Mouse (Mus musculus): Measurements from ENCODE around the gene Stra6l. TPM values are rescaled to one million over a fixed set of nuclear protein-coding genes. Genes with fewer than 3 reads are reported as not detected.

Stra6l gene
- polyA plus RNA-seq, 1 experiment from 2014 or later: 6.9 TPM

- no peaks in the 10 kb centered on the region for H3K36me3 ChIP-seq (ENCODE audit: control insufficient read depth, insufficient read depth, low read length)
- H3K27me3 ChIP-seq (replicated peaks; ENCODE audit: control insufficient read depth, insufficient read depth, low read length): no peaks in the 10 kb centered on the region
- H3K9me3 ChIP-seq (ENCODE audit: control insufficient read depth, low read length): no peaks in the 10 kb centered on the region
- ATAC-seq (replicated peaks; ENCODE audit: low FRiP score, low TSS enrichment, low read depth) (no peak), DNase-seq (ENCODE audit: low spot score) (no peak)
- no peak overlapping the region for H3K27ac ChIP-seq (ENCODE audit: low read depth)
- no peak overlapping the region for H3K9ac ChIP-seq (ENCODE audit: low read length)
- WGBS: 63% methylated on average over 15 of the region's 15 CpGs
- no peak overlapping the region for H3K4me2 ChIP-seq (ENCODE audit: low read length)
- H3K4me3 ChIP-seq (ENCODE audit: low read depth, low read length): no peak overlapping the region
- peaks cover 16% of the 10 kb centered on the region for H3K4me1 ChIP-seq (replicated peaks; ENCODE audit: control insufficient read depth, insufficient read depth, low read length)
Measured at GRCm38 (mm10) chr4:45853496-45854246, 5.2 kb downstream of the Stra6l start.

GRCm38 (mm10) chr4:45855803-45856424 is 7.5 kb downstream of the Stra6l start:
- no peaks in the 10 kb centered on the region for H3K27me3 ChIP-seq (replicated peaks; ENCODE audit: control insufficient read depth, insufficient read depth, low read length)
- no peak overlapping the region for H3K27ac ChIP-seq (ENCODE audit: low read depth)
- 50% methylated on average over 19 of the region's 19 CpGs for WGBS
- peak; percentile 63; the same call in 1 of the 2 replicates for ATAC-seq (replicated peaks; ENCODE audit: low FRiP score, low TSS enrichment, low read depth)
- no peak overlapping the region for H3K4me2 ChIP-seq (ENCODE audit: low read length)
- peaks cover 20% of the 10 kb centered on the region; the same call in 1 of the 2 replicates for H3K4me1 ChIP-seq (replicated peaks; ENCODE audit: control insufficient read depth, insufficient read depth, low read length)
- H3K9me3 ChIP-seq (ENCODE audit: control insufficient read depth, low read length): 0 out of 2 replicates have a peak, but pooled peaks cover 5% of the 10 kb centered on the region
- no peak overlapping the region for H3K9ac ChIP-seq (ENCODE audit: low read length)
- DNase-seq (ENCODE audit: low spot score): peak; percentile 90
- H3K4me3 ChIP-seq (ENCODE audit: low read depth, low read length): no peak overlapping the region
- H3K36me3 ChIP-seq (ENCODE audit: control insufficient read depth, insufficient read depth, low read length): no peaks in the 10 kb centered on the region

GRCm38 (mm10) chr4:45861160-45861559 is 12.7 kb downstream of the Stra6l start:
- H3K27ac ChIP-seq (ENCODE audit: low read depth): no peak overlapping the region
- 53% methylated on average over 5 of the region's 5 CpGs for WGBS

GRCm38 (mm10) chr4:45867416-45867815 is 19.0 kb downstream of the Stra6l start:
- H3K36me3 ChIP-seq (ENCODE audit: control insufficient read depth, insufficient read depth, low read length): no peaks in the 10 kb centered on the region
- 86% methylated on average over 8 of the region's 8 CpGs for WGBS
- H3K9ac ChIP-seq (ENCODE audit: low read length): no peak overlapping the region
- no peak overlapping the region for H3K4me2 ChIP-seq (ENCODE audit: low read length)
- no peak for DNase-seq (ENCODE audit: low spot score)
- no peaks in the 10 kb centered on the region for H3K27me3 ChIP-seq (replicated peaks; ENCODE audit: control insufficient read depth, insufficient read depth, low read length)
- no peaks in the 10 kb centered on the region for H3K9me3 ChIP-seq (ENCODE audit: control insufficient read depth, low read length)
- no peak overlapping the region for H3K27ac ChIP-seq (ENCODE audit: low read depth)
- ATAC-seq (replicated peaks; ENCODE audit: low FRiP score, low TSS enrichment, low read depth): no peak
- H3K4me1 ChIP-seq (replicated peaks; ENCODE audit: control insufficient read depth, insufficient read depth, low read length): 0 out of 2 replicates have a peak, but pooled peaks cover 3% of the 10 kb centered on the region
- no peak overlapping the region for H3K4me3 ChIP-seq (ENCODE audit: low read depth, low read length)

More at GRCm38 (mm10) chr4:45861160-45861559, 12.7 kb downstream of the Stra6l start:
- ATAC-seq (replicated peaks; ENCODE audit: low FRiP score, low TSS enrichment, low read depth): no peak
- Histone ChIP-seq H3K4me3 (ENCODE audit: low read depth, low read length) (no peak overlapping the region), H3K4me1 (replicated peaks; ENCODE audit: control insufficient read depth, insufficient read depth, low read length) (peaks cover 4% of the 10 kb centered on the region; the same call in 1 of the 2 replicates), H3K9ac (ENCODE audit: low read length) (no peak overlapping the region), H3K4me2 (ENCODE audit: low read length) (no peak overlapping the region), H3K36me3 (ENCODE audit: control insufficient read depth, insufficient read depth, low read length) (no peaks in the 10 kb centered on the region), H3K9me3 (ENCODE audit: control insufficient read depth, low read length) (0 out of 2 replicates have a peak, but pooled peaks cover 5% of the 10 kb centered on the region), H3K27me3 (replicated peaks; ENCODE audit: control insufficient read depth, insufficient read depth, low read length) (no peaks in the 10 kb centered on the region)
- no peak for DNase-seq (ENCODE audit: low spot score)

GRCm38 (mm10) chr4:45869021-45869815 is 20.8 kb downstream of the Stra6l start:
- H3K27me3 ChIP-seq (replicated peaks; ENCODE audit: control insufficient read depth, insufficient read depth, low read length): no peaks in the 10 kb centered on the region
- no peak overlapping the region for H3K27ac ChIP-seq (ENCODE audit: low read depth)
- H3K4me3 ChIP-seq (ENCODE audit: low read depth, low read length): no peak overlapping the region
- no peak overlapping the region for H3K9ac ChIP-seq (ENCODE audit: low read length)
- WGBS: 38% methylated on average over 24 of the region's 24 CpGs
- 0 out of 2 replicates have a peak, but pooled peaks cover 3% of the 10 kb centered on the region for H3K4me1 ChIP-seq (replicated peaks; ENCODE audit: control insufficient read depth, insufficient read depth, low read length)
- no peaks in the 10 kb centered on the region for H3K36me3 ChIP-seq (ENCODE audit: control insufficient read depth, insufficient read depth, low read length)
- H3K9me3 ChIP-seq (ENCODE audit: control insufficient read depth, low read length): no peaks in the 10 kb centered on the region
- no peak for DNase-seq (ENCODE audit: low spot score)
- ATAC-seq (replicated peaks; ENCODE audit: low FRiP score, low TSS enrichment, low read depth): no peak
- H3K4me2 ChIP-seq (ENCODE audit: low read length): no peak overlapping the region

- 93% methylated on average over 2 of the region's 2 CpGs for WGBS
- ATAC-seq (replicated peaks; ENCODE audit: low FRiP score, low TSS enrichment, low read depth) (no peak), DNase-seq (ENCODE audit: low spot score) (no peak)
- no peaks in the 10 kb centered on the region for H3K27me3 ChIP-seq (replicated peaks; ENCODE audit: control insufficient read depth, insufficient read depth, low read length)
- no peaks in the 10 kb centered on the region for H3K36me3 ChIP-seq (ENCODE audit: control insufficient read depth, insufficient read depth, low read length)
- no peak overlapping the region for H3K4me2 ChIP-seq (ENCODE audit: low read length)
- no peak overlapping the region for H3K4me3 ChIP-seq (ENCODE audit: low read depth, low read length)
- H3K27ac ChIP-seq (ENCODE audit: low read depth): no peak overlapping the region
- H3K9ac ChIP-seq (ENCODE audit: low read length): no peak overlapping the region
- 0 out of 2 replicates have a peak, but pooled peaks cover 3% of the 10 kb centered on the region for H3K4me1 ChIP-seq (replicated peaks; ENCODE audit: control insufficient read depth, insufficient read depth, low read length)
- H3K9me3 ChIP-seq (ENCODE audit: control insufficient read depth, low read length): no peaks in the 10 kb centered on the region
Measured at GRCm38 (mm10) chr4:45872147-45872546, 23.7 kb downstream of the Stra6l start.

- Histone ChIP-seq H3K4me1 (replicated peaks; ENCODE audit: control insufficient read depth, insufficient read depth, low read length) (no peaks in the 10 kb centered on the region), H3K27me3 (replicated peaks; ENCODE audit: control insufficient read depth, insufficient read depth, low read length) (no peaks in the 10 kb centered on the region), H3K27ac (ENCODE audit: low read depth) (no peak overlapping the region), H3K4me2 (ENCODE audit: low read length) (no peak overlapping the region), H3K9ac (ENCODE audit: low read length) (no peak overlapping the region), H3K36me3 (ENCODE audit: control insufficient read depth, insufficient read depth, low read length) (no peaks in the 10 kb centered on the region), H3K4me3 (ENCODE audit: low read depth, low read length) (no peak overlapping the region), H3K9me3 (ENCODE audit: control insufficient read depth, low read length) (no peaks in the 10 kb centered on the region)
- DNase-seq (ENCODE audit: low spot score) (peak; percentile 59), ATAC-seq (replicated peaks; ENCODE audit: low FRiP score, low TSS enrichment, low read depth) (no peak)
- WGBS: 53% methylated on average over 5 of the region's 5 CpGs
Measured at GRCm38 (mm10) chr4:45878929-45879328, 30.5 kb downstream of the Stra6l start.

- Histone ChIP-seq H3K4me1 (replicated peaks; ENCODE audit: control insufficient read depth, insufficient read depth, low read length) (no peaks in the 10 kb centered on the region), H3K4me2 (ENCODE audit: low read length) (no peak overlapping the region), H3K4me3 (ENCODE audit: low read depth, low read length) (no peak overlapping the region), H3K9me3 (ENCODE audit: control insufficient read depth, low read length) (no peaks in the 10 kb centered on the region), H3K27ac (ENCODE audit: low read depth) (no peak overlapping the region), H3K36me3 (ENCODE audit: control insufficient read depth, insufficient read depth, low read length) (no peaks in the 10 kb centered on the region), H3K9ac (ENCODE audit: low read length) (no peak overlapping the region), H3K27me3 (replicated peaks; ENCODE audit: control insufficient read depth, insufficient read depth, low read length) (no peaks in the 10 kb centered on the region)
- ATAC-seq (replicated peaks; ENCODE audit: low FRiP score, low TSS enrichment, low read depth) (no peak), DNase-seq (ENCODE audit: low spot score) (no peak)
- 86% methylated on average over 9 of the region's 9 CpGs for WGBS
Measured at GRCm38 (mm10) chr4:45882521-45882920, 34.1 kb downstream of the Stra6l start.

All from intestine, embryonic 14.5 days (tissue).